Mouse (Mus musculus) cerebellum, postnatal 10 days (tissue): ENCODE data around the gene Fkbp5.
"Not testable (repeated sequence)": the region's sequence is repeated elsewhere in the genome, so short reads cannot be mapped to it uniquely, and the experiment has no call there.

Experiments used
- DNase-seq, 2 experiments: peaks; one replicate each; pipeline ENCODE4 v3.0.0; 2021; ENCODE audit warnings: mixed read lengths in 2 of 2

Gene Fkbp5

GRCm38 (mm10) chr17:28417771-28418170 lies 99.6 kb downstream of the Fkbp5 start:
- no peak for DNase-seq

GRCm38 (mm10) chr17:28415271-28415670 lies 102.1 kb downstream of the Fkbp5 start:
- DNase-seq, result no peak

GRCm38 (mm10) chr17:28411381-28411960 lies 105.9 kb downstream of the Fkbp5 start:
- DNase-seq, result no peak

GRCm38 (mm10) chr17:28410731-28411130 lies 106.6 kb downstream of the Fkbp5 start:
- no peak for DNase-seq

- DNase-seq, result no peak
Observed at GRCm38 (mm10) chr17:28408251-28408918, 108.9 kb downstream of the Fkbp5 start.

- DNase-seq, result peak; percentile 87
Observed at GRCm38 (mm10) chr17:28407418-28408250, 109.7 kb downstream of the Fkbp5 start.

GRCm38 (mm10) chr17:28406471-28406870 lies 110.9 kb downstream of the Fkbp5 start:
- DNase-seq, result peak in 1 of 2 experiments; percentile 15

- not testable (repeated sequence) for DNase-seq
Observed at GRCm38 (mm10) chr17:28404745-28405144, 112.6 kb downstream of the Fkbp5 start.

- DNase-seq, result no peak
Observed at GRCm38 (mm10) chr17:28404301-28404700, 113.0 kb downstream of the Fkbp5 start.

- no peak for DNase-seq
Observed at GRCm38 (mm10) chr17:28394994-28395393, 122.3 kb downstream of the Fkbp5 start.

- no peak for DNase-seq
Observed at GRCm38 (mm10) chr17:28394051-28394765, 123.1 kb downstream of the Fkbp5 start.

- DNase-seq, result no peak
Observed at GRCm38 (mm10) chr17:28391568-28392432, 125.5 kb downstream of the Fkbp5 start.

GRCm38 (mm10) chr17:28388534-28388933 lies 128.8 kb downstream of the Fkbp5 start:
- DNase-seq, result no peak

- peak; percentile 94 to 96 for DNase-seq
Observed at GRCm38 (mm10) chr17:28386150-28386905, 131.0 kb downstream of the Fkbp5 start.

- peak; percentile 39 to 45 for DNase-seq
Observed at GRCm38 (mm10) chr17:28384298-28384697, 133.0 kb downstream of the Fkbp5 start.

- no peak for DNase-seq
Observed at GRCm38 (mm10) chr17:28380255-28380654, 137.1 kb downstream of the Fkbp5 start.

GRCm38 (mm10) chr17:28375592-28376061 lies 141.7 kb downstream of the Fkbp5 start:
- no peak for DNase-seq

- DNase-seq, result no peak
Observed at GRCm38 (mm10) chr17:28374494-28374893, 142.8 kb downstream of the Fkbp5 start.

- peak; percentile 62 to 67 for DNase-seq
Observed at GRCm38 (mm10) chr17:28373821-28374220, 143.5 kb downstream of the Fkbp5 start.

GRCm38 (mm10) chr17:28371941-28372340 lies 145.4 kb downstream of the Fkbp5 start:
- DNase-seq, result no peak

- no peak for DNase-seq
Observed at GRCm38 (mm10) chr17:28371286-28371685, 146.0 kb downstream of the Fkbp5 start.
